Mouse (Mus musculus): ENCODE data around the gene Gm49361. TPM values are rescaled to one million over a fixed set of nuclear protein-coding genes. Genes with fewer than 3 reads are reported as not detected.
A peak's percentile ranks its signal among the peaks of the same experiment; 100 is the strongest.

Gene Gm49361
- polyA plus RNA-seq, 1 experiment from 2014 or later = not detected

GRCm38 (mm10) chr14:57615828-57616227 lies 130.1 kb downstream of the Gm49361 start:
- 61% methylated on average over 6 of the region's 6 CpGs for WGBS
- no peaks in the 10 kb centered on the region for H3K9me3 ChIP-seq (replicated peaks; ENCODE audit: control insufficient read depth, low read length)
- H3K9ac ChIP-seq (ENCODE audit: low read length) = no peak overlapping the region
- no peaks in the 10 kb centered on the region for H3K27me3 ChIP-seq (replicated peaks; ENCODE audit: control insufficient read depth, insufficient read depth, low read length)
- H3K36me3 ChIP-seq (ENCODE audit: control insufficient read depth, insufficient read depth, low read length) = 0 out of 2 replicates have a peak, but pooled peaks cover 2% of the 10 kb centered on the region
- no peak overlapping the region for H3K27ac ChIP-seq (ENCODE audit: low read depth, low read length)
- no peak overlapping the region for H3K4me3 ChIP-seq (ENCODE audit: low read depth, low read length)
- H3K4me2 ChIP-seq (ENCODE audit: low read length) = no peak overlapping the region
- ATAC-seq (no peak), DNase-seq (ENCODE audit: low spot score) (no peak)
- H3K4me1 ChIP-seq (ENCODE audit: control insufficient read depth, insufficient read depth, low read length) = peaks cover 12% of the 10 kb centered on the region

DNA sequence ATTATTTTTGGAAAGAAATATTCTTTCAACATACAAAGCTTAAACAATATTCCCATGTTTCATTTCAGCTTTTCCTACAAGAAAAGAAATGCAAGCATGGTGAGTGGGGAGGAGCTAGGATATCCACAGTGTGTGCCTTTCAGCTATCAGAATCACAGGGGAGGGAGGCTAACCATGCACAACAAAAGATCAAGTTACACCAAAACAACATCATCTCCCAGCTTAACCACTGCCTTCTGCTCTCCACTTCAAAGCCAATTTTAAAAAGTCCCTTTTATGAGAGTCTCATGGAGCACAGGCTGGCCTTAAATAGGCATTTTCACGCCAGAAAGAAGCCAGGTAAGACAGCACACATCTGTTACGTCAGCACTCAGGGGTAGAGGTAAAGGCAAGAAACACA lies 134.9 kb downstream of the Gm49361 start:
- ATAC-seq (no peak), DNase-seq (ENCODE audit: low spot score) (no peak)
- Histone ChIP-seq H3K9me3 (replicated peaks; ENCODE audit: control insufficient read depth, low read length) (no peaks in the 10 kb centered on the region), H3K4me1 (ENCODE audit: control insufficient read depth, insufficient read depth, low read length) (peaks cover 17% of the 10 kb centered on the region; the same call in 1 of the 2 replicates), H3K27me3 (replicated peaks; ENCODE audit: control insufficient read depth, insufficient read depth, low read length) (no peaks in the 10 kb centered on the region), H3K36me3 (ENCODE audit: control insufficient read depth, insufficient read depth, low read length) (0 out of 2 replicates have a peak, but pooled peaks cover 2% of the 10 kb centered on the region), H3K4me3 (ENCODE audit: low read depth, low read length) (no peak overlapping the region), H3K27ac (ENCODE audit: low read depth, low read length) (0 out of 2 replicates have a peak overlapping the region, but pooled peaks have one; percentile 33), H3K4me2 (ENCODE audit: low read length) (no peak overlapping the region), H3K9ac (ENCODE audit: low read length) (no peak overlapping the region)
- 39% methylated on average over 2 of the region's 2 CpGs for WGBS

DNA sequence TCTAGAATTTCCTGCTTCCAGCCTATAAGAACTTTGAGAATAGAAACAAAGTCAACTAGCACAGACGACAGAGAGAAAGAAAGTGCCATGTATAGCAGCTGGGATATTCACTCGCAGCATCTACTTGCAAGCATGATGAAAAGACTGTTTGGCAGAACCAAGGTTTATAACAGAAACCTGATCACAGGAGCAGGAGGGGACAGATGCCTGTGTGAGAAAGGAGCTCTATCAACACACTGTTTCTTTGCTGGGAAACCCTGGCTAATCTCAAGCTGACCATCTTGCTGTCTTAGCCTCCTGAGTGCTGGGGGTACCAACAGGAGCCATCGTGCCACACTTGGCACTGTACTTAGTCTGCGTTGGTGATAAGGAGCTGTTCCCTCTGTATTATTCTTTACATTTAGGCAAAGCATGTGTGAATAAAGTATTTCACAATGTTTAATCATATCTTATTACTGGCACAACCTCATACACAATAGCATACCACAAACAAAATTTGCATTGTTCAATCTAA lies 136.0 kb downstream of the Gm49361 start:
- Histone ChIP-seq H3K4me2 (ENCODE audit: low read length) (no peak overlapping the region), H3K9me3 (replicated peaks; ENCODE audit: control insufficient read depth, low read length) (no peaks in the 10 kb centered on the region), H3K27me3 (replicated peaks; ENCODE audit: control insufficient read depth, insufficient read depth, low read length) (no peaks in the 10 kb centered on the region), H3K9ac (ENCODE audit: low read length) (no peak overlapping the region), H3K36me3 (ENCODE audit: control insufficient read depth, insufficient read depth, low read length) (0 out of 2 replicates have a peak, but pooled peaks cover 2% of the 10 kb centered on the region), H3K4me3 (ENCODE audit: low read depth, low read length) (no peak overlapping the region), H3K27ac (ENCODE audit: low read depth, low read length) (0 out of 2 replicates have a peak overlapping the region, but pooled peaks have one; percentile 9), H3K4me1 (ENCODE audit: control insufficient read depth, insufficient read depth, low read length) (peaks cover 17% of the 10 kb centered on the region; the same call in 1 of the 2 replicates)
- ATAC-seq (0 out of 2 replicates have a peak, but pooled peaks have one; percentile 13), DNase-seq (ENCODE audit: low spot score) (peak; percentile 61)
- 66% methylated on average over 4 of the region's 4 CpGs for WGBS

DNA sequence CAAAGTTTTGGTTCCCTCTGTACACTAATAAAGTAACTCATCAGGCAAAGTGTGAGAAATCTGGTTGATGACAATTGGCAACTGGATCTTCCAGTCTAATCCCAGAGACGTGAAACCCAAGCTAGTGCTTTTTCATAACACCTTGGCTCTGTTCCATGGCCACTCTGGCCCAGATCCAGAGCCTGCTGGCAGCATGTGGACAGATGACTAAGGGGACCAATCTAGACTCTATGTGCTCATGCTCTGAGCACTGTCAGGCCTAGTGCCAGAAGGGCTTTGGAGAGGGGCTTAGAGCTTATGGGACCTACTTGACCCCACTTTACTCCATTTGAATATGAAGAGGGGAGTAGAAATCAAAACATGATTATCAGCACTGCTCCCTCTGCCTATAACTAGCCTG lies 138.4 kb downstream of the Gm49361 start:
- WGBS = 8% methylated on average over 1 of the region's 1 CpGs

DNA sequence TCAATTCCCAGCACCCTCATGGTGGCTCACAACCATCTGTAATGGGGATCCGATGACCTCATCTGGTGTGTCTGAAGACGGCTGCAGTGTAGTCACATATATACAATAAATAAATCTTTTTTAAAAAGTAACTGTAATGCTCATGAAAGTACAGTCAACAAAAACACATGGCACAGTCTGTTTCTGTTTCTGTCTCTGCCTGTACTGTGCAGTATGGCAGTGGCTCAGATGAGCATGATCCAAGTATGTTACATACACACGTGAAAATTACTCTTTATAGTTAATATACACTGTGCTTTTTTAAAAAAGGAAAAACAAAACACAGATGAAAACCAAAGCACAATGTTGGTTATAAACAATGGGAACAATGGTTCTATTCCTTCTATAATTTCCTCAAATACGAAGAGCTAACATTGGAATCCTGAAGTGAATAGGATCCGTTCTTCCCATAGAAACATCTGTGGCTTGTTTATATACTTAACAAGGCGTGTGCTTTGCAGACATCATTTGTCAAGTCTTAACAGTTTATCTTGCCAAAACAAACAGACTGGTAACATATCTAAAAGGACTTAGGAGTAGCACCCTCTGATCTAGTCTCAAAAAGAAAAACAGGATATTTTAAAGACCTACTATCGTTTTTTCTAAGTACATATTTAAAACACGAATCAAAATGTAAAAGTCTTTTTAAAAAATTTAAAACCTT lies 139.1 kb downstream of the Gm49361 start:
- Histone ChIP-seq H3K27ac (ENCODE audit: low read depth, low read length) (0 out of 2 replicates have a peak overlapping the region, but pooled peaks have one; percentile 44), H3K36me3 (ENCODE audit: control insufficient read depth, insufficient read depth, low read length) (peaks cover 19% of the 10 kb centered on the region), H3K27me3 (replicated peaks; ENCODE audit: control insufficient read depth, insufficient read depth, low read length) (no peaks in the 10 kb centered on the region), H3K9me3 (replicated peaks; ENCODE audit: control insufficient read depth, low read length) (no peaks in the 10 kb centered on the region), H3K9ac (ENCODE audit: low read length) (no peak overlapping the region), H3K4me2 (ENCODE audit: low read length) (no peak overlapping the region), H3K4me1 (ENCODE audit: control insufficient read depth, insufficient read depth, low read length) (peaks cover 17% of the 10 kb centered on the region; the same call in 1 of the 2 replicates), H3K4me3 (ENCODE audit: low read depth, low read length) (no peak overlapping the region)
- 60% methylated on average over 8 of the region's 8 CpGs for WGBS
- ATAC-seq = peak; percentile 64; the same call in 1 of the 2 replicates
- DNase-seq (ENCODE audit: low spot score) = peak; percentile 62

More for the DNA sequence above, 138.4 kb downstream of the Gm49361 start:
- H3K4me1 ChIP-seq (ENCODE audit: control insufficient read depth, insufficient read depth, low read length) = peaks cover 17% of the 10 kb centered on the region; the same call in 1 of the 2 replicates
- H3K36me3 ChIP-seq (ENCODE audit: control insufficient read depth, insufficient read depth, low read length) = peaks cover 14% of the 10 kb centered on the region
- H3K4me3 ChIP-seq (ENCODE audit: low read depth, low read length) = no peak overlapping the region
- no peak overlapping the region for H3K4me2 ChIP-seq (ENCODE audit: low read length)
- DNase-seq (ENCODE audit: low spot score) (peak; percentile 93), ATAC-seq (peak; percentile 96)
- H3K27me3 ChIP-seq (replicated peaks; ENCODE audit: control insufficient read depth, insufficient read depth, low read length) = no peaks in the 10 kb centered on the region
- H3K27ac ChIP-seq (ENCODE audit: low read depth, low read length) = peak overlapping the region; percentile 6; the same call in 1 of the 2 replicates
- no peaks in the 10 kb centered on the region for H3K9me3 ChIP-seq (replicated peaks; ENCODE audit: control insufficient read depth, low read length)
- H3K9ac ChIP-seq (ENCODE audit: low read length) = no peak overlapping the region

DNA sequence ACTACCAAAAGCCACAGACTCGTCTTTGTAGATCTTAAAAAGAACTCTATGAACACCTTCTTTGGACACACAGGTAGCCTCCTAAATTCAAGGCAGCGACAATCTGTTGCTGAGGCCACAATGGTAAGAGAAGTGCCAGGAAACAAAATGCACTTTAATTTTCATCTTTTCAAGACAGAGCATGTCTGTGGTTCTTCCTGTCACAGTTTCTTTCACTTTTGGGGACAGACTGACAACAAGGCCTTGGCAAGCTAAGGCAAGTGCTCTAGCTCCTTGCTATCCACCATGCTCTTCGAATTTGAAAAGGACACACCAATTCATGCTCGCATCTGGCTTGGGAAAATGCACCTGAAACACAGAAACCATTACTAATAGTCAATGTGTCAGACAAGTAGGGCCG lies 152.6 kb downstream of the Gm49361 start:
- H3K4me1 ChIP-seq (ENCODE audit: control insufficient read depth, insufficient read depth, low read length) = no peaks in the 10 kb centered on the region
- H3K4me2 ChIP-seq (ENCODE audit: low read length) = no peak overlapping the region
- no peak for DNase-seq (ENCODE audit: low spot score)
- H3K9ac ChIP-seq (ENCODE audit: low read length) = no peak overlapping the region
- H3K27me3 ChIP-seq (replicated peaks; ENCODE audit: control insufficient read depth, insufficient read depth, low read length) = no peaks in the 10 kb centered on the region
- no peaks in the 10 kb centered on the region for H3K9me3 ChIP-seq (replicated peaks; ENCODE audit: control insufficient read depth, low read length)
- H3K4me3 ChIP-seq (ENCODE audit: low read depth, low read length) = no peak overlapping the region
- H3K36me3 ChIP-seq (ENCODE audit: control insufficient read depth, insufficient read depth, low read length) = peaks cover 57% of the 10 kb centered on the region
- 95% methylated on average over 5 of the region's 5 CpGs for WGBS
- no peak overlapping the region for H3K27ac ChIP-seq (ENCODE audit: low read depth, low read length)
- no peak for ATAC-seq

Other genes starting within 250 kb of the Gm49361 start
- 1.9 and 2.4 TPM in 2 replicates for gene Il17d, start 221.3 kb downstream of the Gm49361 start, polyA plus RNA-seq (2014; fragmentation: Nextera tagmentation; extraction: Ambion mirVana)
- gene Eef1akmt1, start 174.5 kb downstream of the Gm49361 start, polyA plus RNA-seq (2014; fragmentation: Nextera tagmentation; extraction: Ambion mirVana) = 116 and 132 TPM in 2 replicates
- 13.7 and 16.1 TPM in 2 replicates for gene Xpo4, start 80.7 kb downstream of the Gm49361 start, polyA plus RNA-seq (2014; fragmentation: Nextera tagmentation; extraction: Ambion mirVana)
- gene Lats2, start 12.3 kb upstream of the Gm49361 start, polyA plus RNA-seq (2014; fragmentation: Nextera tagmentation; extraction: Ambion mirVana) = 5.0 and 6.2 TPM in 2 replicates
- gene Sap18, start 52.1 kb upstream of the Gm49361 start, polyA plus RNA-seq (2014; fragmentation: Nextera tagmentation; extraction: Ambion mirVana) = 21.1 and 31.7 TPM in 2 replicates
- 11.5 and 11.9 TPM in 2 replicates for gene Ska3, start 80.1 kb upstream of the Gm49361 start, polyA plus RNA-seq (2014; fragmentation: Nextera tagmentation; extraction: Ambion mirVana)
- gene Mrpl57, start 80.1 kb upstream of the Gm49361 start, polyA plus RNA-seq (2014; fragmentation: Nextera tagmentation; extraction: Ambion mirVana) = 139 and 165 TPM in 2 replicates
- 29.7 and 37.1 TPM in 2 replicates for gene Zdhhc20, start 144.2 kb upstream of the Gm49361 start, polyA plus RNA-seq (2014; fragmentation: Nextera tagmentation; extraction: Ambion mirVana)

All from forebrain, embryonic 14.5 days (tissue).